Mouse (Mus musculus): ENCODE results near the gene Gm28048. TPM values are rescaled to one million over a fixed set of nuclear protein-coding genes. Genes with fewer than 3 reads are reported as not detected.

Gm28048 gene
- total RNA-seq, 2 experiments from 2014 or later = 9.5 to 10.4 TPM

DNA sequence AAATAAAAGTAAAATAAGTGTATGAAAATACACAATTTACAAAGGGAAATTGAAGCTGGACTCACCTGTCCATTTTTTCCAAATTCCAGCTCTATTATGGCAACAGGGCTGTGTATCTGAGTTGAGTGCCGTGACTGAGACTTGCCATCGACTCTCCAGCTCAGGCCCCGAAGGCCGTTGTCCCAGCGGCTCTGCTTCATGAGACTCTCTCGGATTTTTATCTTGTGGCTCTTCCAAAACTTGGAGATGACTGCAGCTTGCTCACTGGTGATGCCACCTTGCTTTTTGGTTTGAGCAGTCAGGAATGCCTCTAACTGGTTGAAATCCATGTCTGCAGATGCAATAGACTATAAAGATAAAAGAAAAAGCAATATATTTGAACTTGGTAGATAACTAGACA, 25.5 kb downstream of the Gm28048 start:
- DNase-seq (ENCODE audit: extremely low spot score in 1 of 2, low spot score in 1 of 2) = no peak

DNA sequence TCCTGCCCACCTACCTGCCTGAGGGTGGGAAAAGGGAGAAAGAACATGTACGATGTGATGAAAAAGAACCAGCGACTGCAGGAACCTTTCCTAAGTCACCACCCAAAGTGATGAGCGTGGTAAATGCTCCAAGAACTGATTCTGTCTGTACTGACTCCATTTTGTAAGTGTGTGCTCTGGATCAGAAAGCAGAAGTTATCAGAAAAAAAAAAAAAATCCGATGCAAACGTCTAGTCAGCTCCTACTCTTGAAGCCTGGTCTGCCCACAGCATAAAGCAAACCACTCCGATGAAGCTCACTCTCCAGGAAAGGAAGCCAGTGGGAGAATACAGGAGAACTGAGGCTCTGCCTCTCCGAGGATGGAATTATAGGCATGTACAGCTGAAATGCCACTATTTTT, 29.2 kb downstream of the Gm28048 start:
- no peak for DNase-seq (ENCODE audit: extremely low spot score in 1 of 2, low spot score in 1 of 2)

DNA sequence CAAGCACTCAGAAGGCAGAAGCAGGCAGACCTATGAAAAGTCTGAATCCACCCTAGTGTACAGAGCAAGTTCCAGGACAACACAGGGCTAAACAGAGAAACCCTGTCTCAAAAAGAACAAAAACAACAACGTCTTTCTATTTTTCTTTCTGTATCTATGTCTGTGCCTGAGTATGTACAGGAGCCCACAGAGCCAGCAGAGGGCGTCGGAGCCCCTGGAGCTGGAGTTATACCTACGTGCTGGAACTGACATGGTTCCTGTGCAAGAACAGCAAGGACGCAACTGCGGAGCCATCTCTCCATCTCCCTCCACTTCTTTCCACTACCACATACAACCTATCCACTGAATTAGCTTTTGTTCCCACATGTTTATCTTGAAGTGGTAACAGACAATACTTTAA, 31.8 kb downstream of the Gm28048 start:
- DNase-seq (ENCODE audit: extremely low spot score in 1 of 2, low spot score in 1 of 2) = no peak

DNA sequence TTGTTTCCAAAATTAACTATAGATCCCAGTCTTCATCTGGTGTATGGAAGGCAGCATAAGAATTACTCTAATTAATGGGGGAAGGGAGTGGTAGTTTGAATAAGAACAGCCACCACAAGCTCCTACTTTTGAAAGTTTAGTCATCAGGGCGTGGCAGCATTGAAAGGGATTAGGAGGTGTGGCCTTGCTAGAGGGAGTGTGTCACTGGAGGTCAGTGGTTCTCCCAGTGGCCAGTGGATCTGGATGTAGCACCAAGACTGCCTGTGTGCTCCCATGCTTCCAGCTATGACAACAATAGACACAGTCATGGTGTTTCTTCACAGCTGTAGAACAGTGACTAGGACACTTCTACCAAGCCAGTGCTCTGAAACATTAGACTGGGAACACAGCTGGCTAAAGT, 32.8 kb downstream of the Gm28048 start:
- DNase-seq (ENCODE audit: extremely low spot score in 1 of 2, low spot score in 1 of 2) = no peak

DNA sequence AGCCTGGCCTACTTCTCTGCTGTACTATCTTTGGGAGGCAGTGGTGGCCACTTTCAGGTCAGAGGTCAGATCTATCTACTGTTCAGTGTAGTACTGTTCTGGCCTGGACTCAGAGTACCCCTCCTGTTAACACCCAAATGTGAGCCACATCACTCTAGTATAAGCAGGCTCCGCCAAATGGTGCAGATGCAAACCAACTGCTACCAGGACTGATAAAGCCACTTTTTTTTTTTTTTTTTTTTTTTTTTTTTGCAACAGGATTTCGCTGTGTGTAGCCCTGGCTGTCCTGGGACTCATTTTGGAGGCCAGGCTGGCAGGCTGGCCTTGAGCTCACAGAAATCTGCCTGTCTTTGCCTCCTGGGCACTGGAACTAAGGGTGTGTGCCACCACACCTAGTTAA, 42.9 kb downstream of the Gm28048 start:
- DNase-seq (ENCODE audit: extremely low spot score in 1 of 2, low spot score in 1 of 2) = no peak

DNA sequence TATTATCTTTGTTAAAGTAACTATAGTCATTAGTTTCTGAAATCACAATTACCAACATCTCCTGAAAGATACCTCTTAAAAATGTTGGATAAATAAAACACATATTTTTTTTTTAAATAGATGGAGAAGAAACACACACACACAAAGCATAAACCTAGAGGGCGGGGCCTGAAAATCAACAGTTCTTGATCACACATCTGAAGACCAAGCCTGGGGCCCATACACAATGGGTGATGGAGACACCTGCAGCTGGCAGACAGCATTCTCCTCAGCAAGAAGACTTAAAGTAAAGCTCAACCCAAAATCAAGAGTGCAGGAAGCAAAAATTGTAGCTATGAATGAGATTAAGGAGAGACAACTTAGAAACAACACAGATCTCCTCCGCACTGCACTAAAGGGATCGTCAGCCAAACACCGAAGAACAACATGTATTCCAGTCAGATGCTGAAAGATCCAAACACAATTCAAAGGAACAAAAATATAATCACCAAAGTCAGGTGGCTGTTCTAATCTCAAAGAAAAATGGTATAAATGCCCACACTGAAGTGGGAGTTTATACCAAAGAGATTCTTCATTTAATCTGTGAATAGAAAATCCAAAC, 44.1 kb downstream of the Gm28048 start:
- DNase-seq (ENCODE audit: extremely low spot score in 1 of 2, low spot score in 1 of 2) = no peak

DNA sequence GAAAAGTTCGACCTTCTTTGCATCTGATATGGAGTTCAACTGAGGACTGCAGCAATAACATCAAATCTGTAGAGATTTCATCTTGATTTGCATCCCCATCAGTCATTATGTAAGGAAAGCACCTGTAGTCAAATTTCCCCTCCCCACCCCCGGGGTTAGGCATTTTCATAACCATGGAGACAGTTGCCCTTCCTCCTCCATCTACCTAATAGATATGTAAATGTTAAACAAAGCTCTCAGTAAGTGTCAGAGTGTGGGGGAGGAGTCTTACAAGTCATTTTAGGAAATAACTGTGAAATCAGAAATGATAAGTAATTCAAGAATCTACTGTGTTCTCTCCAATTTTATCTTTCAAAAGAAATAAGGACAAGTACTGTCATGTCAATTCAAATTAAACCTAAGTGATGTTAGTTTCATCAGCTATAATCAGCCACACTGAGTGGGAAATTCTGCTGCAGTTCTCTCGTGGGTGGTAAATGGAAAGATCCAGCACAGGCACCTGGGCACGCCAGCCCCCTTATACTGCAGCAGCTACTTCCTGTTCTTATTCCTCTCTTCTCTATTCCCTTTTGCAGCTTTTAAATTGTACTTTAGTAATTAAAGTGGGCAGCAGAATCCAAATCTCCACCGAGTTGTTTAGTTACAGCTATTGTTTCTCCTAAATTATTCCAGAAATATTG, 45.3 kb downstream of the Gm28048 start:
- no peak for DNase-seq (ENCODE audit: extremely low spot score in 1 of 2, low spot score in 1 of 2)

DNA sequence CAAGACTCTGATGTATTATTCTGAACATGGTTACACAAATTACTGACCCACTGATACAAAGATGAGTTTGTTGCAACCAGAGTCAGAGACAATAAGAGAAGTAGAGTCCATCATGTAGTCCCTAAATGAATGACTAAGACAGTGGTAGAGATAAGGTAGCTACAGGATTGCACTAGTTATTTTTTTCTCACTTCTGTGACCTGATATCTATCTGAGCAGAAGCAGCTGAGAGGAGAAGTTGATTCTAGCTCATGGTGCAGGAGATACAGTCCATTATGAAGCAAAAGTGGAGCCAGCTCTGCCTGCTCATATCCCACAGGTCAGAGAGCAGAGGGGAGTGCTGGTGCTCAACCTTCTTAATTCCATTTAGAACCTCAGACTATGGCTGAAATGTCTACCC, 49.7 kb downstream of the Gm28048 start:
- DNase-seq (ENCODE audit: extremely low spot score in 1 of 2, low spot score in 1 of 2) = no peak

DNA sequence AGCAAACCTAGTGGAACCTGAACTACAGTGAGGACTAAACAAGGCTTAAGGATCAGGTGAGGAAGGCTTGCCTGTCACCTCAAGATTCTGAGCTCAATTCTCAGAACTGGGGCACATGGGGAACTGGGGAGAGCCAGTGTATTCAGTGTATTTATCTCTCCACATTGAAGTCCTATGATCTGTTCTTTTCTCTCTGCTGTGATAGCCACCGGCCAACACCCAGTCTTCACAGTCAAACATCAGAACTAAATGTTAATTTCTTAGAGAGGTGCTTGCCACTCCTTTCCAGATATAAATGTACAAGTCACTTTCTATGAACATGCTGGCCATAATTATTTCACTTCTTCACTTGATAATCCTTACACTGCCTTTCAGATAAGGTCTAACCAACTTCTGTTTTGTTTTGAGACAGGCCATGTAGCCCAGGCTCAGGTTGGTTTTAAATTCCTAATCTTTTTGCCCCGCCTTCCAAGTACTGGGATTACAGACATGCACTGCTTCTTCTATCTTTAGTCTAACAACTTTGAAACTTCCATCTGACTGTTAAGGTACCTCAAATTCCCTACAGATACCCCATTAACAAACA, 50.5 kb downstream of the Gm28048 start:
- DNase-seq (ENCODE audit: extremely low spot score in 1 of 2, low spot score in 1 of 2) = no peak

DNA sequence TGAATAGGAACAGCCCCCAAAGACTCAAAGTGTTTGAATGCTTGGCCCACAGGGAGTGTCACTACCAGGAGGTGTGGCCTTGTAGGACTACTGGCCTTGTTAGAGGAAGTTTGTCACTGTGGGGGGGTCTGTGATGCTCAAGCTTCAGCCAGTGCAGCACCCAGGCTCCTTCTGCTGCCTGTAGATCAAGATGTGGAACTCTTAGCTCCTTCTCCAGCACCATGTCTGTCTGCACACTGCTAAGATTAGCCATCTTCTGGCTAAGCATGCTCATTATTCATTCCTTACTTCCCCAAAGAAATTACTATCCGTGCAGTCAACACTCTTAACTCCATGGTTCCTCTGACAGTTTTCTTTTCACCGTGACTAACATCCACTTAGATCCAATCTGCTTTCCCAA, 51.8 kb downstream of the Gm28048 start:
- DNase-seq (ENCODE audit: extremely low spot score in 1 of 2, low spot score in 1 of 2) = no peak

DNA sequence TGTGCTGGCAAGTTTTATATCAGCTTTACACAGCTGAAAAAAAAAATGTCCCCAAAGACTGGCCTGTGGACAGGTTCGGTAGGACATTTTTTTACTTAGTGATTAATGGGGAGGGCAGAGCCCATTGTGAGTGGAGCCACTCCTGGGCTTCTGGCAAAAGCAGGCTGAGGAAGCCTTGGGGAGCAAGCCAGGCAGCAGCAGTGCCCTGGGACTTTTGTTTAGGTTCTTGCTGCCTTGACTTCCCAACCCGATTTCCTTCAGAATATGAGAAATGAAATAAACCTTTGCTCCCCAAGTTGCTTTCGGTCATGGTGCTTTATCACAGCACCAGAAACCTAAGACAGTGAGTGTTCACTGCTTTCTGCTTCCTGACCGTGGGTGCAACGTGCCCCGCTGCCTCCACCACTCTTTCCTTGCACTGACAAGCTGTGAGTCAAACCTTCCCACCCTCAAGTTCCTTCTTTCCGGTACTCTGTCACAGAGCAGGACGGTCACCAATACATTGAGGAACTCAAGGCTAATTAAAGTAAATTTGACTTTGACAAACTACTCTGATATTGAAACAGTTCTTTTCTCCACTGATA, 53.2 kb downstream of the Gm28048 start:
- no peak for DNase-seq (ENCODE audit: extremely low spot score in 1 of 2, low spot score in 1 of 2)

DNA sequence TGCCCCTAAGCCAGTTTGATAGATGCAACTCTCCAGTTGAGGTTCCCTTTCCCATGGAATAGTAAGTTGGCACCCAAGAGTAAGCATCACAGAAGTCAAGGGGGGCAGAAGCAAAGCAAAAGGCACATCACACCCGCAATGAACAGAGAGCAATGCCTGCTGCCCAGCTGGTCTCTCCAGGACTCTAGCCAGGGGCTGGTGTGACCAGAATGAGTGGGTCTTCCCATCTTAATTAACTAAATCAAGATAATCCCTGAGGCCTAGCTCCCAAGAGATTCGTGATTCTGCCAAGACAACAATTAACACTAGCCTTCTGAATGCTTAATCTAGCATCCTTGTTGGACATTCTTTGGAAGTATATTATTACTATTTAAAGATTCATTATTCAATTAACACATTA, 58.3 kb downstream of the Gm28048 start:
- no peak for DNase-seq (ENCODE audit: extremely low spot score in 1 of 2, low spot score in 1 of 2)

DNA sequence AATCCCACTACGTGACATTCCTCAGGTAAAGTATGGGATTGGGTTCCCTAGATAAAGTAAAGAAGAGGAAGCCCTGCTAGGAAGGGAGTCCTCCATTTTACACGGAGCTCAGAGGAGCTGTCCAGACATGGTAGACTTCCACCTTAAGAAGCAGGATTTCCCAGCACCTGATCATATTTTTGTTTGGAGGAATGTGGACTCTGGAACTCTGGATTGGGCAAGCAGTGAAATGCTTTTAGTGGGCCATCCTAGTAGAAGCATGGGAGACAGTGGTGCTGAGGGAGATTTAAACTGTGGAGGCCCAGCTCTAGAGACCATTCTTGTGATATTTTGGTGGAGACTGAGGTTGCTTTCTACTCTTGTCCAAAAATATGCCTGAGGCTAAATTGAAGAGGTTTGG, 59.3 kb downstream of the Gm28048 start:
- no peak for DNase-seq (ENCODE audit: extremely low spot score in 1 of 2, low spot score in 1 of 2)

DNA sequence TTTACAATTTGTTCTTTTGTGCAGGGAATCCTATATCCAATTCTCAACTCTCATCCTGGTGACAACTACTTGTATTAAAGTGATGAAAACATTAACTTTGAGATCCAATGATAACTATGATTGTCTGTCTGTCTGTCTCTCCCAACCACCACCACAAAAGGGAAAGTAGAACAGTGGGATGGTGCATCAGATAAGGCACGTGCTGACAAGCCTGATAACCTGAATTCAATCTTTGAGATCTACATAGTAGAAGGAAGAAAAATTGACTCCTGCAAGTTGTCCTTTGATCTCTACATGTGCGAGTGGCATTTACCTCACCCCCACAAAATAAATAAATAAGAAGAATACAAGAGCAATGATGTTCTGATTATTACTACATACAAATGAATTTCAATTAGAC, 62.6 kb downstream of the Gm28048 start:
- no peak for DNase-seq (ENCODE audit: extremely low spot score in 1 of 2, low spot score in 1 of 2)

DNA sequence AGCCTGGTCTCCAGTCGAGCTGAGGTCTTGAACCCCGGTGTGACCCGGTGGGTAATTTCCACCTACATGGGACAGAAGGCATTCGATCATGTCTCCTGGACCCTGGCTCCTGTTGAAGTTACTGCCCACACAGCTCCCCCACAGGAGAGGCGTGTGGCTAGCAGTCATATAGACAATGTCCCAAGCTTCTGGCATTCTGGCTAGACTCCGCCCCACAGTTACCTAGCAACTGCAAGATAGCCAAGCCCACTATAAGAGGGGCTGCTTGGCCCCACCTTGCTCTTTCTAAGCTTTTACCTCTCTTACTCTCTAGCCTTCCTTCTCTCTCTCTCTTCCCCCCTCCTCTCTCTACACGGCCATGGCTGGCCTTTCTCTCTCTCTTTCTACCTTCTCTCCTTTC, 64.1 kb downstream of the Gm28048 start:
- DNase-seq (ENCODE audit: extremely low spot score in 1 of 2, low spot score in 1 of 2) = no peak

DNA sequence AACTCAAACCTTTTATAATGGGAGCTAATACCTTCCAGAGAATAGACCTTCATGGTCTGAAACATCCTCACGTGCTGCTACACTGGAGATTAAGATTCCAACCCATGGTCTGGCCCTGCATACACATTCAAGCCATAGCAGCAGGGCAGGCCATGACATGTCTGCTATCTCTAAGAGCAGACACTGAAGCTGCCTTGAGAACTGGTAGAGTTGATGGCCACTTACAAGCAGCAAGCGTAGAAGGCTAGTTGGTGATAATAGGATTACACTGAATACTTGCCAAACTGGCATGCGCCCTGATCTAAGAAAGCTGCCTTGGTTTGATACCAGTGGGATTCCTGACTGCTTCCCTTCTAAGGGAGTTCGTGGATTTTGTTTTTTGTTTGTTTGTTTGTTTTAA, 68.1 kb downstream of the Gm28048 start:
- no peak for DNase-seq (ENCODE audit: extremely low spot score in 1 of 2, low spot score in 1 of 2)

DNA sequence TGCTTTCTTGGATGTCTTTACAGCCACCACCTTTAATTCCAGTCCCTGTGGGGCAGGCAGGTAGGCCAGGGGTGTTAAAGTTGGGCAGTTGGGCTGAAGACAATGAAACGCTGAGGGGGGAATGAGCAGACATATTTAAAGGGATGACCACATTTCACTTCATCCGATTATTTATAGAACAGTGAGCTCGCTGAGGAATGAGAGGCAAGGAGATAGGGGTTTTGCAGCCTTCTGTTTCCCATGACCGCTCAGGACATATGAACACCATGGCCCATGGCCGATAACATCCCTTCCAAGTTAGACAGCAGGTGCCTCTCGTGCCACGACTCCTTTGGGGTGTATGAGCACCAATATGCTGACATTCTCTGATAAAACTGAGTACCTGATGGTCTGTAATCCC, 70.1 kb downstream of the Gm28048 start:
- no peak for DNase-seq (ENCODE audit: extremely low spot score in 1 of 2, low spot score in 1 of 2)

DNA sequence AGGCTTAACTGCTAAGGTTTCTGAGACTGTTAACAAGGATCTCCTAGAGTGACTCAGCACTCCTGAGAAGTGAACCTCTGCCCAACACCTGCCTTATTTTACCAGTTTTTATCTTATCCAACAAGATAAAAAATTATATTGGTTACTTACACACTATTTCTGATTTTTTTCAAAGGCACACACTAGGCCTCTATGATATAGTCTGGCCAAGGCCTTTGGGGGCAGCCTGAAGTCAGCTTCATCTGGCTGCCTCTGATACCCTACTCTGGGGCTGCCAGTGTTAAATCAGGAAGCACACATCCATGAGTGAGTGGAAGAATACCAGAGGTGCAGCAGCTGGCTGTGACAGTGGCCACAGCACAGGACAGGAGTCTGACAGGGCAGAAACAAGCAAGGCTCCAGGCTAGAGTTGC, 75.4 kb downstream of the Gm28048 start:
- no peak for DNase-seq (ENCODE audit: extremely low spot score in 1 of 2, low spot score in 1 of 2)

DNA sequence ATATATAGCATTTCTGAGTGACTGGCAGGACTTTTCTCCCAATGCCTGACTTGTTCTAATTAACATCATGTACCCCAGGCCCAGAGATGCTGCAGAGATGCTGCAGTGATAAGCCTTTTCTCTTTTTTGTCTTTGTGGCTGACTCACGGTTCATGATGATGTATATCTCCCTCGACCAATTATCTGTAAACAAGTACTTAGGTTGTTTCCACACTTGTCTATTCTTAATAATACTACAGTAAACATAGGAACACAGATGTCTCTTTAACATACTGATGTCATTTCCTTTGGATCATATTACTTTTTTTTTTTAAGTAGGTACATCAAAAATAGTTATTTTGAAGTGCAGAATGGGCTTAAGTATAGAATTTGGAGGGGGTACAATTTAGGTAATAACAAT, 79.0 kb downstream of the Gm28048 start:
- DNase-seq (ENCODE audit: extremely low spot score in 1 of 2, low spot score in 1 of 2) = no peak

DNA sequence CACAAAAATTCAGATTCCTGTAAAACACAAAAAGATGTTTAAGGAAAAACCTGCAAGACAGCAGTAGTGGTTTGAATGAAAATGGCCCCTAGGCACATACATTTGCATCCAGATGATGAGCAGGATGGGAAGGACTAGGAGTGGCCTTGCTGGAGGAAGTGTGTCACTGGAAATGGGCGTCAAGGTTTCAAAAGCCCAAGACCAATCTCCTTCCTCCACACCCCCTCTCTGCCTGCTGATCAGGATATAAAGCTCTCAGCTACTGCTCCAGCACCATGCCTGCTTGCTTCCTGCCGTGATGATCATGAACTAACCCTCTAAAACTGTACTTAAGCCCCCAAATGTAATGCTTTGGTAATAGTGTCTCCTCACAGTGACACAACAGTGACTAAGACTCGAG, 81.8 kb downstream of the Gm28048 start:
- no peak for DNase-seq (ENCODE audit: extremely low spot score in 1 of 2, low spot score in 1 of 2)

DNA sequence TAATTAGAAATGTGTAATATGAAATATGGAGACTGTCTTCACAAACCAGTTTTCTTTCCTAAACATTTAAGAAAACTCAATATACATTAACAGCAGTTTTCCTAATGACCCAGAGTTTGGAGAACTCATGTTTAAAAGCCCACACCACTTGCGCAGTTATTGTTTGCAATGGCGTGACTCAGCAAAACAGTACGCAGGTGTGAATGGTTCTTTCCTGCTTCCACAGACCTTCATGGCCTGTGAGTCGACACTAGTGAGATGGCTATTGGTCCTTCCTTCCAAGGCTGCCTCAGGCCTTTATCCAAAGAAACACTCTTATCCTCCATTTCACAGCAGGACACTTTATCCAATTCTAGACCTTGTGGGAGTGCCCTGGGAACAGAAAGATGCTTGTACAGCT, 84.2 kb downstream of the Gm28048 start:
- no peak for DNase-seq (ENCODE audit: extremely low spot score in 1 of 2, low spot score in 1 of 2)

DNA sequence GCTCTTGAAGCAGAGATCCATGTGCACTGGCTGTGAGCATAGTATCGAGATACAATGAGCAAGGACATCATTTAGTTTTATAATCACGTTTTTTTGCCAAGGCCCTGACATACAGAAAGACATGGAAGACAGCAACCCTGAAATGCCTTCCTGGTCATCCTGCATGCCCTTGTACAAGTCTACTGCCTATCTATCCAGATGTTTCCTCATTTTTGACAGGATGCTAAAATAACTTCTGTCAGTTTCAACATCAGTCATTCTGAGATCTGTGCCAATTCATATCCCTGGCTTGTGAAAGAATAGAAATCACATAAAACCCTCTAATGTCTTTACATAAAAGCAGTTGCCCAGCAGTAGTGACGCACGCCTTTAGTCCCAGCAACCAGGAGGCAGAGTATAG, 84.8 kb downstream of the Gm28048 start:
- no peak for DNase-seq (ENCODE audit: extremely low spot score in 1 of 2, low spot score in 1 of 2)
